Mouse (Mus musculus): ENCODE results near the gene Ifit1bl2. TPM values are rescaled to one million over a fixed set of nuclear protein-coding genes. Genes with fewer than 3 reads are reported as not detected.
"Not testable (repeated sequence)": the region's sequence is repeated elsewhere in the genome, so short reads cannot be mapped to it uniquely, and the experiment has no call there.

The Ifit1bl2 gene
- polyA plus RNA-seq, 1 experiment from 2014 or later = 1.0 TPM

DNA sequence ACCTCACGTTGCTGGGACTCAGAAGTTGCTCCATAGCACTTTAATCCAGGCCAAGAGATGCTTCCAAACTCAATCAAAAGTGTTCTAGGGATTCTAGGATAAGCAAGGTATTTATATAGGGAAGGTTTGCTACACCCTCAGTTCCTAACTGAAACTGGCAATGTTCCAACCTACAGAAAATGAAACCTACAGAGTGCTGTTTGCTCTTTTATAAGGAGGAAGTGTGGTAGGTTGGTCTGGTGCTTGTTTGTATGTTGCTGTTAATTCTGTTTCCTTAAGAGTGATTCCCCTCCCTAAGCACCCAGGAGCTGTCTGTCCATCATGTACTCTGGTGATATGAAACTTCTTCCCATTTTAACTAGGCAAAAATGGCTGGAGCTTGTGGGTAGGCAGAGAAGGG is 38.7 kb downstream of the Ifit1bl2 start, which contains the start of gene Ifit1bl1:
Gene Ifit1bl1 (minus strand): TSS at position 69 of the 400 bp plus-strand sequence.
- not testable (repeated sequence) for H3K9ac ChIP-seq (ENCODE audit: low read depth, low read length)
- 59% methylated on average over 1 of the region's 1 CpGs for WGBS (ENCODE audit: insufficient replicate concordance)

DNA sequence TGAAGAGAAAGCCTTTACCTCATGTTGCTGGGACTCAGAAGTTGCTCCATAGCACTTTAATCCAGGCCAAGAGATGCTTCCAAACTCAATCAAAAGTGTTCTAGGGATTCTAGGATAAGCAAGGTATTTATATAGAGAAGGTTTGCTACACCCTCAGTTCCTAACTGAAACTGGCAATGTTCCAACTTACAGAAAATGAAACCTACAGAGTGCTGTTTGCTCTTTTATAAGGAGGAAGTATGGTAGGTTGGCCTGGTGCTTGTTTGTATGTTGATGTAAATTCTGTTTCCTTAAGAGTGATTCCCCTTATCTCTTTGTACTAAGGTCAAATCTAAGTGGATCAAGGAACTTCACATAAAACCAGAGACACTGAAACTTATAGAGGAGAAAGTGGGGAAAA is 41.3 kb downstream of the Ifit1bl2 start:
- not testable (repeated sequence) for H3K36me3 ChIP-seq (ENCODE audit: control insufficient read depth, insufficient read depth, low read length); H3K9me3 ChIP-seq (replicated peaks; ENCODE audit: control insufficient read depth, low read length); H3K4me1 ChIP-seq (ENCODE audit: control insufficient read depth, insufficient read depth, low read length); H3K27ac ChIP-seq (ENCODE audit: low read depth, low read length); H3K4me2 ChIP-seq; ATAC-seq (replicated peaks; ENCODE audit: insufficient number of reproducible peaks, low FRiP score, low TSS enrichment); H3K4me3 ChIP-seq (ENCODE audit: low read depth, low read length); H3K9ac ChIP-seq (ENCODE audit: low read depth, low read length); H3K27me3 ChIP-seq (ENCODE audit: control insufficient read depth, insufficient read depth, low read length)

More for the DNA sequence above, 38.7 kb downstream of the Ifit1bl2 start, which contains the start of gene Ifit1bl1:
- H3K36me3 ChIP-seq (ENCODE audit: control insufficient read depth, insufficient read depth, low read length); H3K4me1 ChIP-seq (ENCODE audit: control insufficient read depth, insufficient read depth, low read length); H3K4me3 ChIP-seq (ENCODE audit: low read depth, low read length); H3K27me3 ChIP-seq (ENCODE audit: control insufficient read depth, insufficient read depth, low read length); H3K9me3 ChIP-seq (replicated peaks; ENCODE audit: control insufficient read depth, low read length); H3K27ac ChIP-seq (ENCODE audit: low read depth, low read length); H3K4me2 ChIP-seq; ATAC-seq (replicated peaks; ENCODE audit: insufficient number of reproducible peaks, low FRiP score, low TSS enrichment): not testable (repeated sequence)

DNA sequence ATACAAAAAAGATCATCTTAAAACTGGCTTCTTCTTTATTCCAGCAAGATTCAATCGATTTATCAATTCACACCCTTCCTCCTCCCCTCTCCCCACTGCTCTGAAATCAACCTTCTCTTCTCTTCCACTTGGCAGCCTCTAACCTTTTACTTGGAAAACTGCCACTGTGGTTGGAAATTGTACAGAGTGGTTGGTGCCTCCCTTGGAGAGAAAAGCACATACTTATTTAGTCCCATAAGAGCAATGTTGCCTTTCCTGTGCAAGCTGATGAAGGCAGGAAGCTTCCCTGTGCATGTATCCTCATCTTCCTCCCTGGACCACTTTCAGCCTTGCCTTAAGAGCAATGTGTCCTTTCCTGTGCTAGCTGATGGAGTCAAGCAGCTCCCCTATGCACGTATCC is 42.2 kb downstream of the Ifit1bl2 start:
- Histone ChIP-seq H3K27ac (ENCODE audit: low read depth, low read length) (no peak overlapping the region), H3K27me3 (ENCODE audit: control insufficient read depth, insufficient read depth, low read length) (no peaks in the 10 kb centered on the region), H3K4me2 (no peak overlapping the region), H3K36me3 (ENCODE audit: control insufficient read depth, insufficient read depth, low read length) (no peaks in the 10 kb centered on the region), H3K4me1 (ENCODE audit: control insufficient read depth, insufficient read depth, low read length) (no peaks in the 10 kb centered on the region), H3K9ac (ENCODE audit: low read depth, low read length) (no peak overlapping the region), H3K4me3 (ENCODE audit: low read depth, low read length) (no peak overlapping the region), H3K9me3 (replicated peaks; ENCODE audit: control insufficient read depth, low read length) (no peaks in the 10 kb centered on the region)
- ATAC-seq (replicated peaks; ENCODE audit: insufficient number of reproducible peaks, low FRiP score, low TSS enrichment) = no peak
- 79% methylated on average over 2 of the region's 2 CpGs for WGBS (ENCODE audit: insufficient replicate concordance)

DNA sequence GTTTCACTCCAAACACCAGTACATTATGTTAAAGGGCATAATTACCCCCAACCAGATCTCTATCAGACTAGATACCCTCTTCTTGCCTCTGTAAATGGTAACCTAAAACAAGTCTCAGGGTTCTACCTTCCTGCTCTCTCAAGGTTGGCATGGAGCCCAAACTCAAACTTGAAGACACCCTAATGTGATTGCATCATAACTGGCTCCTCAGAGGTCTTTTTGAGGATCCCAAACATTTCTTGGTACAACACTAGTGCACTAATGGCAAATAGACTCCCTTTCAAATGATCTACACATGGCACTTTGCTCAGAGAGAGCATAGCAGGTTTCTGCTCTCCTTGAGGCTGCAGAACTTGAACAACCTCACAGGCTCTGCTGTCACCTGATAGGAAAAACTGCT is 43.7 kb downstream of the Ifit1bl2 start:
- H3K27ac ChIP-seq (ENCODE audit: low read depth, low read length) = no peak overlapping the region
- no peaks in the 10 kb centered on the region for H3K4me1 ChIP-seq (ENCODE audit: control insufficient read depth, insufficient read depth, low read length)
- no peaks in the 10 kb centered on the region for H3K36me3 ChIP-seq (ENCODE audit: control insufficient read depth, insufficient read depth, low read length)
- H3K4me3 ChIP-seq (ENCODE audit: low read depth, low read length) = no peak overlapping the region
- H3K9ac ChIP-seq (ENCODE audit: low read depth, low read length) = no peak overlapping the region
- no peak overlapping the region for H3K4me2 ChIP-seq
- ATAC-seq (replicated peaks; ENCODE audit: insufficient number of reproducible peaks, low FRiP score, low TSS enrichment) = no peak
- H3K9me3 ChIP-seq (replicated peaks; ENCODE audit: control insufficient read depth, low read length) = no peaks in the 10 kb centered on the region
- no peaks in the 10 kb centered on the region for H3K27me3 ChIP-seq (ENCODE audit: control insufficient read depth, insufficient read depth, low read length)

DNA sequence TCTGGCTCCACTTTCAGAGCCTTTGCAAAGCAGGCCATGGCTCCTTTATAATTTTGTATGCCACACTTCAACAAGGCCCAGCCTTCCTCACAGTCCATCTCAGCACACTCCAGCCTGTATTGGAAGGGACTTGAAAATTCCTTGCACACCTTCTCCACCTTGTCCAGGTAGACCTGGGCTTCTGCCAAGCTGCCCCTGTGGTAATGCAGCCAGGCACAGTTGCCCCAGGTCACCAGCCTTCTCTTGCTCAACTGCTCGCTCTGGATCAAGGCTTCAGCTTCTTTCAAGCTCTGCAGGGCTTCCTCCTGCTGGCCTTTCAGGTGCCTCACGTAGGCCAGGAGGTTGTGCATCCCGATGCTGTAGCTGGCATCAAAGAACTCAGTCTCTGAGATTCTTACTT is 46.0 kb downstream of the Ifit1bl2 start:
- not testable (repeated sequence) for H3K27ac ChIP-seq (ENCODE audit: low read depth, low read length); H3K4me2 ChIP-seq; H3K9me3 ChIP-seq (replicated peaks; ENCODE audit: control insufficient read depth, low read length); H3K27me3 ChIP-seq (ENCODE audit: control insufficient read depth, insufficient read depth, low read length); H3K4me3 ChIP-seq (ENCODE audit: low read depth, low read length); H3K9ac ChIP-seq (ENCODE audit: low read depth, low read length); ATAC-seq (replicated peaks; ENCODE audit: insufficient number of reproducible peaks, low FRiP score, low TSS enrichment); H3K4me1 ChIP-seq (ENCODE audit: control insufficient read depth, insufficient read depth, low read length); H3K36me3 ChIP-seq (ENCODE audit: control insufficient read depth, insufficient read depth, low read length)
- 73% methylated on average over 3 of the region's 3 CpGs for WGBS (ENCODE audit: insufficient replicate concordance)

DNA sequence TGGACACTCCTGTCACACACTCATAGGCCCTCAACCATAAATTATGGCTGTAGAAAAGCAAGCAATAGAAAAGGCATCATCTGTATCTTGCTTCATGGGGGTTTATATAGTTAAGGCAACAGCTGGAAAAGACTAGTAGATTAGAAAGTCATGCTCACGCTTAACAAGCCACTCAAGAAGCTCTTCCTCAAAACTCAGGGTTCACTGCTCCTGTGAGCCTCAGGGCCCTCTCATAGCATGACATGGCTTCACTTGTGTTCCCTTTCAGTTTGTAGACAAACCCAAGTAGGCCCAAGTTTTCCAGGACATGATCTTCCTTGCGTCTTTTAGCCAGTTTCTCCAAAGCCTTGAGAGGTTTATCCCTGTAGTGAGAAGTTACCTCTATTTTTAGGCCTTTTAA is 47.1 kb downstream of the Ifit1bl2 start:
- no peaks in the 10 kb centered on the region for H3K9me3 ChIP-seq (replicated peaks; ENCODE audit: control insufficient read depth, low read length)
- WGBS (ENCODE audit: insufficient replicate concordance) = 81% methylated on average over 2 of the region's 2 CpGs
- H3K27me3 ChIP-seq (ENCODE audit: control insufficient read depth, insufficient read depth, low read length) = no peaks in the 10 kb centered on the region
- no peaks in the 10 kb centered on the region for H3K4me1 ChIP-seq (ENCODE audit: control insufficient read depth, insufficient read depth, low read length)
- no peaks in the 10 kb centered on the region for H3K36me3 ChIP-seq (ENCODE audit: control insufficient read depth, insufficient read depth, low read length)
- no peak overlapping the region for H3K4me2 ChIP-seq
- H3K27ac ChIP-seq (ENCODE audit: low read depth, low read length) = no peak overlapping the region
- no peak overlapping the region for H3K9ac ChIP-seq (ENCODE audit: low read depth, low read length)
- no peak overlapping the region for H3K4me3 ChIP-seq (ENCODE audit: low read depth, low read length)
- ATAC-seq (replicated peaks; ENCODE audit: insufficient number of reproducible peaks, low FRiP score, low TSS enrichment) = no peak

DNA sequence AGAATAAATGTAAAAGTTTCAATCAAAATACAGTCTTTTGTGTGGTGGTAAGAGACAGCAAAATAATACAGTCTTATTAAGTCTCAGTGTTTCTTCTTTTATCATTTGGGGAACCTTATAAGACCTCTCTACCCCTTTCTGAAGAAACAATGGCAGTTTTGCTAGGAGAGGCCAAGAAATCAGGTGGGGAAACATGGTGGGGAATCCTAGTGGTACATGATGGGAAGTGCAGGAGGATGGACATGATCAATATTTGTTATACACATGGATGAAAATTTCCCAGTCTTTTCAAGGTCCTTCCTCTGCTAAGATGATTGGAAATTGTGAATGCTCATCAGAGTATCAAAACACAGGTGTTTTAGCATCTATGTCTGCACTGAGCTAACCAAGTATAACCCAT is 51.6 kb downstream of the Ifit1bl2 start:
- ATAC-seq (replicated peaks; ENCODE audit: insufficient number of reproducible peaks, low FRiP score, low TSS enrichment) = no peak
- Histone ChIP-seq H3K4me1 (ENCODE audit: control insufficient read depth, insufficient read depth, low read length) (no peaks in the 10 kb centered on the region), H3K4me3 (ENCODE audit: low read depth, low read length) (no peak overlapping the region), H3K4me2 (no peak overlapping the region), H3K9me3 (replicated peaks; ENCODE audit: control insufficient read depth, low read length) (no peaks in the 10 kb centered on the region), H3K27ac (ENCODE audit: low read depth, low read length) (no peak overlapping the region), H3K27me3 (ENCODE audit: control insufficient read depth, insufficient read depth, low read length) (no peaks in the 10 kb centered on the region), H3K36me3 (ENCODE audit: control insufficient read depth, insufficient read depth, low read length) (no peaks in the 10 kb centered on the region), H3K9ac (ENCODE audit: low read depth, low read length) (no peak overlapping the region)

DNA sequence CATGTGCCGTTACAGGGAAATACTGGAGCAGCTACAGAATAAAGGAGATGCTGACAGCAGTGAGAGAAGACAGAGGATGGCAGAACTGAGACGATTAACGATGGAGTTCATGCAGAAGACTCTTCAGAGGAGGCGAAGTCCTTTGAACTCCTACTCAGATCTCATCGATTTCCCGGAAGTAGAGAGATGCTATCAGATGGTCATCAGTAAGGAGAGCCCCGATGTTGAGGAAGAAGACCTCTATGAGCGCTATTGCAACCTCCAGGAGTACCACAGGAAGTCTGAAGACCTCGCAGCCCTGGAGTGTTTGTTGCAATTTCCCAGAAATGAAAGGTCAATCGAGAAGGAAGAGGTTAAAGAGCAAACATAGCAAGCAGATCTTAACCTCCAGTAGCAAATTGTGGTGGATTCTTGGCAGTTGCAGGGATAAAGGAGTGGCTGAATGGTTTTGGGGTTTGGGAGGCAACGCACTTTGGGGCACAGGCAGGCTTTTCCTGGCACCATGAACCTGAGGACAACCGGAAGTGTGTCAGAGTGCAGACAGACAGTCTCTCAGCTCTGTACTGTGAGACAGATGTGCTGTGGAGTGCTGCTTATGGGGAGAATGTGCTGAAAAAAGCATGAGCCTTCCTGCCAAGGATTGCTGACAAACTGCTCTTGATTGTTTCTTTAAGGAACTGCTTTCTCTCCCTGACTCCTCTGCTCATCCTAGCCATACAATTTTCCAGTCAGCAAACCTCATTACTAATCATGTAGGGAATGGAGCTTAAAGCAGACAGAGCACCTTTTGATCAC is 52.4 kb downstream of the Ifit1bl2 start:
- H3K4me3 ChIP-seq (ENCODE audit: low read depth, low read length); H3K27ac ChIP-seq (ENCODE audit: low read depth, low read length); H3K4me1 ChIP-seq (ENCODE audit: control insufficient read depth, insufficient read depth, low read length); ATAC-seq (replicated peaks; ENCODE audit: insufficient number of reproducible peaks, low FRiP score, low TSS enrichment); H3K9me3 ChIP-seq (replicated peaks; ENCODE audit: control insufficient read depth, low read length); H3K27me3 ChIP-seq (ENCODE audit: control insufficient read depth, insufficient read depth, low read length); H3K4me2 ChIP-seq; H3K36me3 ChIP-seq (ENCODE audit: control insufficient read depth, insufficient read depth, low read length); H3K9ac ChIP-seq (ENCODE audit: low read depth, low read length): not testable (repeated sequence)
- WGBS (ENCODE audit: insufficient replicate concordance) = 72% methylated on average over 6 of the region's 12 CpGs

DNA sequence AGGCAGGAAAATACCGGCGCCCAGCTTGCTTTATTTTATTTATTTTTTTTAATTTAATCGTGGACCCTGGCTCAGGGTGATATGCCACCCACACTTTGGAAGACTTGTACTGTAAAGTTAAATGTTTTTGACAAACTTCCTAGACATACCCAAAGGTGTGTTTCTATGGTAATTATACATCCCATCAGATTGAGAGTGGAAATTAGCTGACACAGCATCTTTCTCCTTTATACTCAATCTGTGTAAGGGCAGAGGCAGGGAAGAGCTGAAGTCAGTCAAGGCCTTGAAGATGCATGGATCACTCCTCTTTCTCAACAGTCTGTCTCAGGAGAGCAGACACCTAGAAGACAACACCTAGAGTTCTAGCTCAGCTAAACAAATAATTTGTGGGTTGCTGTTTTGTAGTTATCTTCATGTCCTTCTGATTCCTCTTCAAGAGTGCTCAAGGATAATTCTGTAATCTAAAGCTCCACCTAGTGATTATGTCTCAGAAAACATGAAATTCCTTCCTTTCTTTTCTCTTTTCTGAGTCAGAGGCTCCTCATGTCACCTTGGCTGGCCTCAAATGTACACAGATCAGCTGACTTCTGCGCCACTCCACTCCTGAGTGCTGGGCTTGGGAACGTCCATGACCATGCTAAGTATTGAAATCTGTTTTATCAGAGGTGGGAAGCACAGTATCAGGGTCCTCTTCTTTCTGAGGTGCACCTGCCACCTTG is 54.6 kb downstream of the Ifit1bl2 start:
- H3K27me3 ChIP-seq (ENCODE audit: control insufficient read depth, insufficient read depth, low read length); H3K27ac ChIP-seq (ENCODE audit: low read depth, low read length); H3K36me3 ChIP-seq (ENCODE audit: control insufficient read depth, insufficient read depth, low read length); ATAC-seq (replicated peaks; ENCODE audit: insufficient number of reproducible peaks, low FRiP score, low TSS enrichment); H3K4me1 ChIP-seq (ENCODE audit: control insufficient read depth, insufficient read depth, low read length); H3K9ac ChIP-seq (ENCODE audit: low read depth, low read length); H3K9me3 ChIP-seq (replicated peaks; ENCODE audit: control insufficient read depth, low read length); H3K4me2 ChIP-seq; H3K4me3 ChIP-seq (ENCODE audit: low read depth, low read length): not testable (repeated sequence)
- 68% methylated on average over 5 of the region's 5 CpGs for WGBS (ENCODE audit: insufficient replicate concordance)

All from heart, embryonic 11.5 days (tissue).